Mouse (Mus musculus): Measurements from ENCODE around the gene Serpina11. TPM values are rescaled to one million over a fixed set of nuclear protein-coding genes. Genes with fewer than 3 reads are reported as not detected.

Serpina11 gene
- total and polyA plus RNA-seq, 3 experiments, result 0.27 to 0.50 (median 0.34) TPM

GRCm38 (mm10) chr12:103946243-103946642 lies 43.5 kb downstream of the Serpina11 start:
- Histone ChIP-seq H3K79me2 (replicated peaks; ENCODE audit: control insufficient read depth, extremely low read depth, insufficient read depth, poor library complexity, severe bottlenecking) (no peaks in the 10 kb centered on the region), H3K4me2 (ENCODE audit: insufficient read depth, low read depth, poor library complexity, severe bottlenecking) (no peak overlapping the region), H3K4me3 (replicated peaks in 1 of 3; ENCODE audit: low read depth in 2 of 3, low read length in 2 of 3, poor library complexity in 1 of 3) (no peak overlapping the region), H3K27ac (ENCODE audit: insufficient read depth, low read depth) (no peak overlapping the region), H3K27me3 (replicated peaks) (peaks cover 15% of the 10 kb centered on the region), H3K4me1 (ENCODE audit: control insufficient read depth in 1 of 2, insufficient read depth in 2 of 2) (no peaks in the 10 kb centered on the region), H3K9ac (ENCODE audit: insufficient read depth, low read depth) (no peak overlapping the region), H3K9me3 (replicated peaks; ENCODE audit: low read length) (no peaks in the 10 kb centered on the region), H3K36me3 (replicated peaks in 1 of 2; ENCODE audit: control insufficient read depth in 1 of 2, insufficient read depth in 1 of 2, low read length in 1 of 2) (no peaks in the 10 kb centered on the region)
- dilution Hi-C loops (cut with MboI; ENCODE audit: extremely low pct_ligation_motif_present, extremely low pct_unique_long_range_greater_than_20kb, low sequenced_read_pairs), result no loop called here
- in situ Hi-C loops (cut with MboI; ENCODE audit: low pct_ligation_motif_present, low pct_unique_long_range_greater_than_20kb, low sequenced_read_pairs), result no loop called here
- DNase-seq (ENCODE audit: extremely low read depth), result no peak
- no peak for TF ChIP-seq USF2 (conservative IDR thresholded peaks at IDR 0.05; ENCODE audit: low read depth, low read length)
- TF ChIP-seq USF1 (IDR thresholded peaks at IDR 0.05; ENCODE audit: low read depth, low read length), result no peak
- TF ChIP-seq ZNF384 (IDR thresholded peaks at IDR 0.05; ENCODE audit: low read depth, low read length), result no peak
- TF ChIP-seq ZMIZ1 (IDR thresholded peaks at IDR 0.05; ENCODE audit: low read depth, low read length), result no peak
- TF ChIP-seq MAFK (IDR thresholded peaks at IDR 0.05; ENCODE audit: insufficient replicate concordance, low read length), result no peak
- TF ChIP-seq IRF4 (IDR thresholded peaks at IDR 0.05; ENCODE audit: low read depth, low read length), result no peak
- TF ChIP-seq BHLHE40 (IDR thresholded peaks at IDR 0.05; ENCODE audit: low read depth, low read length), result no peak
- TF ChIP-seq GABPA (IDR thresholded peaks at IDR 0.05; ENCODE audit: insufficient replicate concordance, low read depth, low read length), result no peak
- no peak for TF ChIP-seq HCFC1 (IDR thresholded peaks at IDR 0.05; ENCODE audit: low read depth, low read length)
- no peak for TF ChIP-seq CHD1 (IDR thresholded peaks at IDR 0.05; ENCODE audit: low read depth, low read length)
- TF ChIP-seq MYC (IDR thresholded peaks at IDR 0.05; ENCODE audit: low read depth, low read length), result no peak
- no peak for TF ChIP-seq E2F4 (IDR thresholded peaks at IDR 0.05; ENCODE audit: insufficient replicate concordance, low read depth, low read length)
- no peak for TF ChIP-seq NRF1 (IDR thresholded peaks at IDR 0.05; ENCODE audit: low read depth, low read length)
- no peak for TF ChIP-seq CTCF (conservative IDR thresholded peaks at IDR 0.05 in 1 of 2, IDR thresholded peaks at IDR 0.05 in 1 of 2; ENCODE audit: low read depth in 2 of 2, low read length in 2 of 2)
- no peak for TF ChIP-seq JUND (conservative IDR thresholded peaks at IDR 0.05; ENCODE audit: low read depth, low read length)
- TF ChIP-seq RAD21 (IDR thresholded peaks at IDR 0.05; ENCODE audit: low read depth, low read length), result no peak
- no peak for TF ChIP-seq UBTF (IDR thresholded peaks at IDR 0.05; ENCODE audit: low read depth, low read length)
- no peak for TF ChIP-seq NELFE (IDR thresholded peaks at IDR 0.05; ENCODE audit: low read depth, low read length)
- TF ChIP-seq MEF2A (IDR thresholded peaks at IDR 0.05; ENCODE audit: borderline replicate concordance, low read depth, low read length), result no peak
- no peak for TF ChIP-seq PAX5 (IDR thresholded peaks at IDR 0.05; ENCODE audit: low read length)

Other genes with a start within 250 kb of the Serpina11 start
- not detected in 2 replicates for gene Serpina1d, start 216.4 kb downstream of the Serpina11 start, total RNA-seq (2012; rRNA removed)
- not detected in 2 replicates for gene Serpina1d, start 216.4 kb downstream of the Serpina11 start, total RNA-seq (2014; rRNA removed)
- not detected in 2 replicates for gene Serpina1d, start 216.4 kb downstream of the Serpina11 start, polyA plus RNA-seq (2012; ENCODE audit: insufficient read length, low read depth)
- gene Serpina1b, start 159.6 kb downstream of the Serpina11 start, total RNA-seq (2012; rRNA removed), result 0.08 TPM in 1 of 2 replicates, not detected in the other
- not detected in 2 replicates for gene Serpina1b, start 159.6 kb downstream of the Serpina11 start, total RNA-seq (2014; rRNA removed)
- not detected in 2 replicates for gene Serpina1b, start 159.6 kb downstream of the Serpina11 start, polyA plus RNA-seq (2012; ENCODE audit: insufficient read length, low read depth)
- gene Serpina1a, start 126.4 kb downstream of the Serpina11 start, total RNA-seq (2012; rRNA removed), result not detected in 2 replicates
- gene Serpina1a, start 126.4 kb downstream of the Serpina11 start, total RNA-seq (2014; rRNA removed), result not detected in 2 replicates
- not detected in 2 replicates for gene Serpina1a, start 126.4 kb downstream of the Serpina11 start, polyA plus RNA-seq (2012; ENCODE audit: insufficient read length, low read depth)
- gene Serpina1c, start 85.1 kb downstream of the Serpina11 start, total RNA-seq (2012; rRNA removed), result not detected in 2 replicates
- gene Serpina1c, start 85.1 kb downstream of the Serpina11 start, total RNA-seq (2014; rRNA removed), result not detected in 2 replicates
- not detected in 2 replicates for gene Serpina1c, start 85.1 kb downstream of the Serpina11 start, polyA plus RNA-seq (2012; ENCODE audit: insufficient read length, low read depth)
- not detected in 2 replicates for gene Serpina1e, start 31.0 kb downstream of the Serpina11 start, total RNA-seq (2012; rRNA removed)
- not detected in 2 replicates for gene Serpina1e, start 31.0 kb downstream of the Serpina11 start, total RNA-seq (2014; rRNA removed)
- gene Serpina1e, start 31.0 kb downstream of the Serpina11 start, polyA plus RNA-seq (2012; ENCODE audit: insufficient read length, low read depth), result not detected in 2 replicates
- 0.08 and 0.13 TPM in 2 replicates for gene Serpina9, start 23.8 kb upstream of the Serpina11 start, total RNA-seq (2012; rRNA removed)
- gene Serpina9, start 23.8 kb upstream of the Serpina11 start, total RNA-seq (2014; rRNA removed), result 0.36 and 0.42 TPM in 2 replicates
- gene Serpina9, start 23.8 kb upstream of the Serpina11 start, polyA plus RNA-seq (2012; ENCODE audit: insufficient read length, low read depth), result 0.23 TPM in 1 of 2 replicates, not detected in the other
- not detected in 2 replicates for gene Serpina12, start 54.5 kb upstream of the Serpina11 start, total RNA-seq (2012; rRNA removed)
- gene Serpina12, start 54.5 kb upstream of the Serpina11 start, total RNA-seq (2014; rRNA removed), result not detected in 2 replicates
- gene Serpina12, start 54.5 kb upstream of the Serpina11 start, polyA plus RNA-seq (2012; ENCODE audit: insufficient read length, low read depth), result 0.08 and 0.09 TPM in 2 replicates
- gene Serpina5, start 111.2 kb upstream of the Serpina11 start, total RNA-seq (2012; rRNA removed), result not detected in 2 replicates
- not detected in 2 replicates for gene Serpina5, start 111.2 kb upstream of the Serpina11 start, total RNA-seq (2014; rRNA removed)
- not detected in 2 replicates for gene Serpina5, start 111.2 kb upstream of the Serpina11 start, polyA plus RNA-seq (2012; ENCODE audit: insufficient read length, low read depth)
- gene Serpina3a, start 122.8 kb upstream of the Serpina11 start, total RNA-seq (2012; rRNA removed), result not detected in 2 replicates
- gene Serpina3a, start 122.8 kb upstream of the Serpina11 start, total RNA-seq (2014; rRNA removed), result not detected in 2 replicates
- gene Serpina3a, start 122.8 kb upstream of the Serpina11 start, polyA plus RNA-seq (2012; ENCODE audit: insufficient read length, low read depth), result not detected in 2 replicates
- not detected in 2 replicates for gene Serpina3b, start 138.0 kb upstream of the Serpina11 start, total RNA-seq (2012; rRNA removed)
- gene Serpina3b, start 138.0 kb upstream of the Serpina11 start, total RNA-seq (2014; rRNA removed), result not detected in 2 replicates
- not detected in 2 replicates for gene Serpina3b, start 138.0 kb upstream of the Serpina11 start, polyA plus RNA-seq (2012; ENCODE audit: insufficient read length, low read depth)
- not detected in 2 replicates for gene Serpina3c, start 163.9 kb upstream of the Serpina11 start, total RNA-seq (2012; rRNA removed)
- not detected in 2 replicates for gene Serpina3c, start 163.9 kb upstream of the Serpina11 start, total RNA-seq (2014; rRNA removed)
- gene Serpina3c, start 163.9 kb upstream of the Serpina11 start, polyA plus RNA-seq (2012; ENCODE audit: insufficient read length, low read depth), result not detected in 2 replicates
- gene Serpina3f, start 224.6 kb upstream of the Serpina11 start, total RNA-seq (2012; rRNA removed), result 0.08 TPM in 1 of 2 replicates, not detected in the other
- gene Serpina3f, start 224.6 kb upstream of the Serpina11 start, total RNA-seq (2014; rRNA removed), result 0.35 TPM in 1 of 2 replicates, not detected in the other
- gene Serpina3f, start 224.6 kb upstream of the Serpina11 start, polyA plus RNA-seq (2012; ENCODE audit: insufficient read length, low read depth), result 0.22 and 0.51 TPM in 2 replicates
- 0.88 and 1.4 TPM in 2 replicates for gene Serpina3g, start 246.3 kb upstream of the Serpina11 start, total RNA-seq (2012; rRNA removed)
- 12.9 and 13.9 TPM in 2 replicates for gene Serpina3g, start 246.3 kb upstream of the Serpina11 start, total RNA-seq (2014; rRNA removed)
- gene Serpina3g, start 246.3 kb upstream of the Serpina11 start, polyA plus RNA-seq (2012; ENCODE audit: insufficient read length, low read depth), result 9.3 and 11.7 TPM in 2 replicates

Measured in CH12.LX (cell line).